Comparison of ENCODE assay signal across 17 mouse cellular contexts in genomic region chr5:128800592-128800991, GRCm38 (mm10).
A peak's percentile ranks its signal among the peaks of the same experiment; 100 is the strongest.
DNase-seq lines count a peak whose midpoint lies in the region; TF ChIP-seq lines count a peak whose summit lies in the region.
"Had no signal": no experiment of that assay in that cellular context is flagged by ENCODE, and none has a peak within 500 bp of the region (broad histone marks: within the 10 kb centered on the region; RNA-seq: fewer than 3 reads in every experiment).

No protein-coding gene starts in this region.

- H3K27ac ChIP-seq in layer of hippocampus, adult 2 months = peak overlapping the region; percentile 43; the same call in 1 of the 2 replicates
- H3K27ac ChIP-seq: embryonic facial prominence, embryonic 12.5 days; forebrain, embryonic 12.5 days; gastrocnemius, adult 2 months; hindbrain, embryonic 10.5 days; hindbrain, embryonic 15.5 days had no signal

- DNase-seq in cerebellum, postnatal 10 days = peak; percentile 82 to 89
- no peak for DNase-seq in cerebellum, postnatal 25 days
- no peak for DNase-seq in layer of hippocampus, adult 2 months (ENCODE audit: low spot score in 2 of 2)
- DNase-seq in layer of hippocampus, adult 18-20 months (ENCODE audit: low spot score in 2 of 2) = no peak
- DNase-seq in left cerebral cortex, postnatal 4 days = peak; percentile 86
- DNase-seq in left cerebral cortex, postnatal 10 days (ENCODE audit: extremely low spot score in 1 of 2, low spot score in 2 of 2) = no peak
- DNase-seq in brain, adult 2 months (ENCODE audit: low read depth, low spot score) = peak; percentile 68
- DNase-seq: adrenal gland, postnatal 10 days; cerebellum, adult 11-12 months; cerebellum, adult 9-10 months; gastrocnemius, adult 2 months; gastrocnemius, postnatal 25 days had no signal

- intact Hi-C loops in left cerebral cortex, postnatal 4 days (cut with DNase I) = no loop called here
- intact Hi-C loops in left cerebral cortex, postnatal 10 days (cut with DNase I) = loop anchor here (10.0 kb wide), 1 partner anchor 54 kb away; no protein-coding TSS in a partner anchor

- no peak overlapping the region for H3K4me3 ChIP-seq in layer of hippocampus, adult 2 months
- H3K4me3 ChIP-seq: embryonic facial prominence, embryonic 12.5 days; forebrain, embryonic 12.5 days; gastrocnemius, adult 2 months; heart, embryonic 12.5 days; hindbrain, embryonic 10.5 days; hindbrain, embryonic 15.5 days had no signal

- TF ChIP-seq CTCF in layer of hippocampus, adult 2 months (conservative IDR thresholded peaks at IDR 0.05) = no peak

Comparison
In these comparisons a context has a peak if more than half of its experiments do, and no peak if none do; other contexts are left out.
1. DNase-seq: peak in cerebellum, postnatal 10 days (2 of 2), left cerebral cortex, postnatal 4 days (single experiment) and brain, adult 2 months (single experiment); none in cerebellum, postnatal 25 days (0 of 2), layer of hippocampus, adult 2 months (0 of 2), layer of hippocampus, adult 18-20 months (0 of 2) and left cerebral cortex, postnatal 10 days (0 of 2).